Mouse (Mus musculus) embryonic facial prominence, embryonic 12.5 days (tissue): Measurements from ENCODE around the gene Cfap299. TPM values are rescaled to one million over a fixed set of nuclear protein-coding genes. Genes with fewer than 3 reads are reported as not detected.
"Not testable (repeated sequence)": the region's sequence is repeated elsewhere in the genome, so short reads cannot be mapped to it uniquely, and the experiment has no call there.

ENCODE experiments used
- ATAC-seq: fragments of 200-750 bp; cut with Nextera tagmentation; 2 replicates; pipeline ENCODE4 v1.8.0; 2017; ENCODE audit not compliant: insufficient number of reproducible peaks, insufficient read depth, low FRiP score, low TSS enrichment
- H3K27ac ChIP-seq: fragments of 300-500 bp; sonication (generic); 2 replicates; pipeline ENCODE4 v1.5.1; 2016; ENCODE audit warnings: mild to moderate bottlenecking
- H3K27me3 ChIP-seq: fragments of 300-500 bp; sonication (generic); 2 replicates; pipeline ENCODE4 v1.6.1; 2016; ENCODE audit warnings: mild to moderate bottlenecking, moderate library complexity
- H3K36me3 ChIP-seq: fragments of 300-500 bp; sonication (generic); 2 replicates; pipeline ENCODE4 v1.6.1; 2016; ENCODE audit warnings: mild to moderate bottlenecking
- H3K4me1 ChIP-seq: fragments of 300-500 bp; sonication (generic); 2 replicates; pipeline ENCODE4 v1.6.1; 2016
- H3K4me2 ChIP-seq: fragments of 300-500 bp; sonication (generic); replicated peaks from 2 replicates; pipeline ENCODE4 v1.6.1; 2016; ENCODE audit warnings: mild to moderate bottlenecking, moderate library complexity
- H3K4me3 ChIP-seq: fragments of 300-500 bp; sonication (generic); 2 replicates; pipeline ENCODE4 v1.5.1; 2016; ENCODE audit warnings: mild to moderate bottlenecking
- H3K9ac ChIP-seq: fragments of 300-500 bp; sonication (generic); 2 replicates; pipeline ENCODE4 v1.6.1; 2016; ENCODE audit warnings: mild to moderate bottlenecking, moderate library complexity
- H3K9me3 ChIP-seq: fragments of 300-500 bp; sonication (generic); 2 replicates; pipeline ENCODE4 v1.6.1; 2016; ENCODE audit warnings: mild to moderate bottlenecking, moderate library complexity
- WGBS: fragments of 180-500 bp; shearing (Covaris S2); methylation state at CpG from one replicate; pipeline ENCODE4 v1.1.7; 2016; 5-methylcytosine and 5-hydroxymethylcytosine counted together
- polyA plus RNA-seq: library from polyadenylated mRNA; unstranded; fragments of >200 nt; fragmentation: Nextera tagmentation; extraction: Ambion mirVana; gene quantifications from 2 replicates; pipeline ENCODE4 v1.2.1, GENCODE M21; 2016

Cfap299 gene
- polyA plus RNA-seq, 1 experiment from 2014 or later, result 0.83 TPM

GRCm38 (mm10) chr5:98576538-98576937, 247.4 kb downstream of the Cfap299 start:
- H3K4me2 ChIP-seq, H3K27ac ChIP-seq, H3K27me3 ChIP-seq, H3K4me1 ChIP-seq, H3K36me3 ChIP-seq, H3K9ac ChIP-seq, ATAC-seq, H3K9me3 ChIP-seq, H3K4me3 ChIP-seq: not testable (repeated sequence)
- WGBS, result 77% methylated on average over 6 of the region's 6 CpGs

DNA sequence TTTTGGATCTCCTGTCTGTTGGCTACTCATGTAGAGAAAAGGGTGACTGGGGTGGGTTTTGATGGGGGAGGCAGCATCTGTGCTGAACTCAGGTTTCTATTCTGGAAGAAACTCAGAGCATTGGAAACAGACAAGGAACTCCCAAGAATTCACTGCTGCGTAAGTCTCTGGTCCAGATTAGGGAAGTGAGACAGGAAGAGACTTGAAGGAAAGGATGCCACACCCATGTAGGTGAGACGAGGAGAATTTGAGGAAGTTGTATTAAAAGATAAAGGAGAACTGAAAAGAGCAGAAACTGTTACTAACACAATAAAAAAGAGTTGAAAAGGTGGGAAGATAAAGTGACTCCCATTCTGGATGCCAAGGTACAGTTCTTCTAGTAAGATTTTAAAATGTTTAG, 249.3 kb downstream of the Cfap299 start:
- Histone ChIP-seq H3K4me3 (no peak overlapping the region), H3K9ac (no peak overlapping the region), H3K27me3 (no peaks in the 10 kb centered on the region), H3K36me3 (no peaks in the 10 kb centered on the region), H3K4me1 (0 out of 2 replicates have a peak, but pooled peaks cover 4% of the 10 kb centered on the region), H3K27ac (no peak overlapping the region), H3K4me2 (no peak overlapping the region), H3K9me3 (no peaks in the 10 kb centered on the region)
- no peak for ATAC-seq
- 63% methylated on average over 2 of the region's 2 CpGs for WGBS

GRCm38 (mm10) chr5:98580811-98581210, 251.7 kb downstream of the Cfap299 start:
- Histone ChIP-seq H3K9me3 (no peaks in the 10 kb centered on the region), H3K36me3 (no peaks in the 10 kb centered on the region), H3K27ac (no peak overlapping the region), H3K4me2 (no peak overlapping the region), H3K4me3 (no peak overlapping the region), H3K9ac (no peak overlapping the region), H3K27me3 (no peaks in the 10 kb centered on the region), H3K4me1 (no peaks in the 10 kb centered on the region)
- 51% methylated on average over 5 of the region's 5 CpGs for WGBS
- no peak for ATAC-seq

DNA sequence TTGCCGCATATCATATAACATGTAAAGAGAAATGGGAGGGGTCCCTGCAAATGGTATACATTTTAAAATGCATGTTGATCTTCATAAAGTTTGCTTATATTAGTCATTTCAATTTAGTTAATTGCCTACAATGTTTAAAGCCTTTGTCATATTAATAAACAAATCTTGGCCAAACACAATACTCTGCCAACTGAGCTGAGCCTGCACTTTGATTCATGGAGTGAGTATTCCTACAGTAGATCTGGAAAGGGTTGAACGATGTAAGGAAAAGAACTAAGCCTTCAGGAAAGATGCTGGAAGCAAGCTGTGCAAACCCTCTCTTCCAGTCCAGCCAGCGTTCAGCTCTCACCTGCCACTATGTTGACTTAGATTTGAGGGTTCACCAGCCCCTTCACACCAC, 252.9 kb downstream of the Cfap299 start:
- 83% methylated on average over 3 of the region's 3 CpGs for WGBS
- Histone ChIP-seq H3K36me3 (no peaks in the 10 kb centered on the region), H3K27me3 (no peaks in the 10 kb centered on the region)

DNA sequence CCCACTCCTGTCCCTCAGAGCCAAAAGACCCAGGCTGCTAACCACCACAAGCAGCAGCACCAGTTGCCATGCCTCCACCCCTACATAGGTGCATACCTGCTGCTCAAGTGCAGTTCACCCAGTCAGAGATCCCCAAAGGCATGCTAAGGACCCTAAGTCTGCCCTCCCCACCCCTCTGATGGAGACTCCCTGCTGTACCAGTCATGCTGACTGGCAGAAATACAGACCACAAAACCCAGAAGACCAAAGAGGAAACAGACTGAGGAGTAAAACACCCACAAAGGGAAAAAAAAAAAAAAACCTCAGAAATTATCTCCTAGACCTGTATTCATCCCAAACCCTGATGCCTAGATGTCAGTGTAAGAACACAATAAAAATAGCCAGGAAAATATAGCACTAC, 256.8 kb downstream of the Cfap299 start:
- no peak overlapping the region for H3K4me2 ChIP-seq
- no peak overlapping the region for H3K27ac ChIP-seq
- H3K9ac ChIP-seq, result no peak overlapping the region
- no peak overlapping the region for H3K4me3 ChIP-seq
- no peak for ATAC-seq
- H3K27me3 ChIP-seq, result no peaks in the 10 kb centered on the region
- no peaks in the 10 kb centered on the region for H3K36me3 ChIP-seq
- no peaks in the 10 kb centered on the region for H3K9me3 ChIP-seq
- no peaks in the 10 kb centered on the region for H3K4me1 ChIP-seq

More for the DNA sequence above, 252.9 kb downstream of the Cfap299 start:
- Histone ChIP-seq H3K27ac (no peak overlapping the region), H3K4me3 (no peak overlapping the region), H3K9me3 (no peaks in the 10 kb centered on the region), H3K4me2 (no peak overlapping the region), H3K4me1 (no peaks in the 10 kb centered on the region), H3K9ac (no peak overlapping the region)
- ATAC-seq, result no peak

DNA sequence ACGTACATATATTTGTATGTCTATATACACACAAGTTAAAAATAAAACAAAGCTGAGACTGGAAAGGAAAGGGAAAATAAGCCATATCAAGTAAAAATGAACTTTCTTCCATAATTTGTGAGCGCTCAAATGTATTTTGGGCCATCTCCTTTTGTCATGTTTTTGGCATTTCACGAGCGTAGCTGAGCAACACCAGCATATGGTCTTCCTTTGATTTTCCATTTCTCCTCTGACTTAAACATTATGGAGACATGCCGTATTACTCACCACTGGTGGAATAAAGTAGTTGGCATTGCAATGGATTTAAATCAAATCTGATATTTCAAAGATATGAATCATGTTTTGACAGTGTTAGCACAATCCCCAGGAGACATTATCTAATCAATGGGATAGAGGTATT, 284.4 kb downstream of the Cfap299 start:
- WGBS, result 88% methylated on average over 5 of the region's 5 CpGs

DNA sequence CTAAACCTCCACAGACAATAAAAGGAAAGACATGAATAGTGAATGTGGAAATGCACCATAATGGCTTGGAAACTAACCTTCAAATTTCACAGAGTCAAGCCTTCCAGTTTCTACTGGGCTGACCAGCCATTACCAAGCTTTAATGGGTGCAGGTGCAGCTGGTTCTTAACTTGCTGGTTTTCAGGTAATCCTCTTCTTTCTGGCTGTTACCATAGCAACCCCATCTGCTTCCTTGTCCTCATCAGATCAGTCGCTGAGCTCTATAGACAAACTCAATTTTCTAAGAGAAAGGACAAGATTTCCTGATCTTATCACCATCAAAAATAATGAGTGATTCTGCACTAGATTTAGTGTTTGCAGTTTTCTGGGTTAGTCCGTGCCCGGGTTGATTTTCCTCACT, 287.8 kb downstream of the Cfap299 start:
- 62% methylated on average over 3 of the region's 3 CpGs for WGBS
- H3K4me3 ChIP-seq, result no peak overlapping the region
- H3K27ac ChIP-seq, result no peak overlapping the region
- ATAC-seq, result no peak
- H3K4me1 ChIP-seq, result no peaks in the 10 kb centered on the region
- H3K4me2 ChIP-seq, result no peak overlapping the region
- H3K9ac ChIP-seq, result no peak overlapping the region
- H3K27me3 ChIP-seq, result no peaks in the 10 kb centered on the region
- no peaks in the 10 kb centered on the region for H3K9me3 ChIP-seq
- H3K36me3 ChIP-seq, result no peaks in the 10 kb centered on the region

More for the DNA sequence above, 284.4 kb downstream of the Cfap299 start:
- Histone ChIP-seq H3K27me3 (no peaks in the 10 kb centered on the region), H3K27ac (no peak overlapping the region), H3K9ac (no peak overlapping the region), H3K36me3 (no peaks in the 10 kb centered on the region), H3K4me3 (no peak overlapping the region), H3K9me3 (no peaks in the 10 kb centered on the region), H3K4me2 (no peak overlapping the region), H3K4me1 (no peaks in the 10 kb centered on the region)
- ATAC-seq, result no peak

DNA sequence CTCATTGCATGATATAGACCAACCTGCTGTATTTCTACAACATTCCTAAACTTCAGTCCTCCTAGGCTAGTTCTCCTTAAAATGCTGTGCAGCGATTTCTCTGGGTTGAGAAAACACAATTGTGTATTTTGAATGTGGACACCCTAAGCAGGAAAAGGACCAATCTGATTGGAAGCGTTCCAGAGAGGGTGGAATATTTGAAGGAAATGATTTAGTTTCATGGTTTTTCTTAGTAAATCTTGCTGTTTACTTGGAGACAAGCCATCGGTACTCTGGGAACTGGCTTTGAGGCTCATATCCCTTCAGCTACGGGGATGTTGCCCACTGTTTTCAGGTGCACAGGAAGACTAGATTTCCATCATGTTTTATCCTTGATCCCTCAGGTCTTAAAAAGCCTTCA, 288.3 kb downstream of the Cfap299 start:
- no peaks in the 10 kb centered on the region for H3K36me3 ChIP-seq
- no peaks in the 10 kb centered on the region for H3K9me3 ChIP-seq
- no peaks in the 10 kb centered on the region for H3K4me1 ChIP-seq
- no peak overlapping the region for H3K4me2 ChIP-seq
- no peak overlapping the region for H3K9ac ChIP-seq
- WGBS, result 80% methylated on average over 4 of the region's 4 CpGs
- H3K27ac ChIP-seq, result no peak overlapping the region
- H3K4me3 ChIP-seq, result no peak overlapping the region
- ATAC-seq, result no peak
- no peaks in the 10 kb centered on the region for H3K27me3 ChIP-seq

DNA sequence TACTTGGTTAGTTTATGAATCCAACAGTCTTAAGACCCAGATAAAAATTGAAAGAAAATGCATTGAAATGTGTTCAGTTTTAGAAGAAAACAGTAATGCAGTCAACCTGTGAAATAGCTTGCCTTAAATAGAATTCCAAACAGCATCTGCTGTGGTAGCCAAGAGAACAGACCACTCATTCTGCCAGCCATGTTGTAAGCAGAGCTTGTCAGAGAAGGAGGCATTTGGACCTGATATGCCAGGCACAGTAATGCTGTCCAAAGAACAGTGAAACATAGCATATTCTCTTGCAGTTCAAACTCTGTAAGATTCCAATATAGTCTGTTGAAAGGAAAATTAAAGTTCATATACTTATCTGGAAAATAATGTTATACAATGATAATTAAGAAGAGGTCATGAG, 321.2 kb downstream of the Cfap299 start:
- ATAC-seq, result no peak
- Histone ChIP-seq H3K27me3 (no peaks in the 10 kb centered on the region), H3K9me3 (no peaks in the 10 kb centered on the region), H3K4me3 (no peak overlapping the region), H3K27ac (no peak overlapping the region), H3K4me1 (no peaks in the 10 kb centered on the region), H3K36me3 (no peaks in the 10 kb centered on the region), H3K9ac (no peak overlapping the region), H3K4me2 (no peak overlapping the region)

DNA sequence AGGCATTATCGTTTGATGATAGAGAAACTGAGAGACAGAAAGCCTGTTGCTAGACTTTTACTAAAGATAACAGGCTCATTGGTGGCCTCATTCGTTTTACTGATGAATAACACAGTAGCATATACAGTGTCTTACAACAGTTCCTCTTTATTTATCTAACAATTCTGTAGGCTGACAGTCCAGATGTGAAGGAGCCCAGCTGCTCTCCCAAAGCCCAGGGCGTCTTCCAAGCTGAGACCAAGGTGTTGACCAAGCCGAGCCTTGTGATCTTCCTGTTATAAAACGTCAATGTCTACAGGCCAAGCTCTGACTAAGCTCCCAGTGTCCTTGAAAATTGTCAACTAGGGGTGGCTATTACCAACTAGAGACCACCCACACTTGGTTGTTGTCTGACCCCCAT, 321.9 kb downstream of the Cfap299 start:
- H3K4me3 ChIP-seq, result no peak overlapping the region
- no peak overlapping the region for H3K9ac ChIP-seq
- no peaks in the 10 kb centered on the region for H3K9me3 ChIP-seq
- H3K27ac ChIP-seq, result no peak overlapping the region
- no peaks in the 10 kb centered on the region for H3K4me1 ChIP-seq
- no peak for ATAC-seq
- no peaks in the 10 kb centered on the region for H3K36me3 ChIP-seq
- H3K27me3 ChIP-seq, result no peaks in the 10 kb centered on the region
- H3K4me2 ChIP-seq, result no peak overlapping the region
- 80% methylated on average over 5 of the region's 5 CpGs for WGBS

DNA sequence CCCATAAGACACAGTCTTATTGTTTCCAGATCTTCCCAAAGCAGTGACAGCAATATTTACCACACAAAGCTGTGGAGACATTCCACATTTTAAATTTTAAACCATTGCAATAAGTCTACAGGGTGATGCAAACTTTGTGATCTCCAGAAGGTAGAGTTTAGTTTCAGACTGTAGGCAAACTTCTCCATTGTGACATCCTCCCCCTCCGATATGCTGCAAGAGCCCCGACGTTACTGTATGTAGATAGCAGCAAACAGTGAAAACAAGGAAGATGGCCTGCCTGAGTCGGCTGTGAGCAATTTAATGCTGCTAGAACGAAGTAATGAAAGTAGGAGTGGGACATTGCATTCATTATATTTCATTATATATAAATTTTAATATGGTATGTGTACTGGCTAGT, 359.1 kb downstream of the Cfap299 start:
- Histone ChIP-seq H3K9ac (no peak overlapping the region), H3K27me3 (no peaks in the 10 kb centered on the region), H3K36me3 (no peaks in the 10 kb centered on the region), H3K4me2 (no peak overlapping the region), H3K9me3 (no peaks in the 10 kb centered on the region), H3K27ac (no peak overlapping the region), H3K4me3 (no peak overlapping the region), H3K4me1 (no peaks in the 10 kb centered on the region)
- WGBS, result 85% methylated on average over 5 of the region's 5 CpGs
- ATAC-seq, result no peak

DNA sequence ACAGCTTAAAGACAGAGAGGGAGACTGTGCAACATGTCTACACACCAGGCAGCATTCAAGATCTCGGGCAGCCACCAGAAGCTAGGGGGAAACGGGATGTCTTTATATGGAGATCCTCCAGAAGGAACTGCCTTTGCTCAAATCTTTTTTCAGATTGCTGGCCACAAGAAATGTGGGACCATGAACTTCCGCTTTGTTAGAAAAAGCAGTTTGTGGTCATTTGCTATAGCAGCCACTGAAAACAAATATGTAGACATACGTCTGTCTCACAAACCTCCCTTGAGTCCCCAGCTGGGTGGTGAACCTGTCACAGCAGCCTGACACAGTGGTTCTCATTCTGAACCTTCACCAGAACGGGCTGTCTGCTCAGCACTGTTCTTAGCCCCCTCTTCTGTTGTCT, 363.0 kb downstream of the Cfap299 start:
- 71% methylated on average over 5 of the region's 5 CpGs for WGBS
- Histone ChIP-seq H3K9ac (no peak overlapping the region), H3K36me3 (no peaks in the 10 kb centered on the region), H3K27ac (no peak overlapping the region), H3K4me3 (no peak overlapping the region), H3K4me2 (no peak overlapping the region), H3K27me3 (no peaks in the 10 kb centered on the region), H3K9me3 (no peaks in the 10 kb centered on the region), H3K4me1 (no peaks in the 10 kb centered on the region)
- no peak for ATAC-seq

GRCm38 (mm10) chr5:98696336-98696735, 367.2 kb downstream of the Cfap299 start:
- H3K9ac ChIP-seq, result no peak overlapping the region
- WGBS, result 59% methylated on average over 8 of the region's 8 CpGs
- no peaks in the 10 kb centered on the region for H3K4me1 ChIP-seq
- H3K4me3 ChIP-seq, result no peak overlapping the region
- no peak overlapping the region for H3K27ac ChIP-seq
- H3K9me3 ChIP-seq, result no peaks in the 10 kb centered on the region
- H3K27me3 ChIP-seq, result 0 out of 2 replicates have a peak, but pooled peaks cover 1% of the 10 kb centered on the region
- no peak for ATAC-seq
- H3K36me3 ChIP-seq, result no peaks in the 10 kb centered on the region
- H3K4me2 ChIP-seq, result no peak overlapping the region
